Mouse (Mus musculus): ENCODE data around the gene Kctd14. TPM values are rescaled to one million over a fixed set of nuclear protein-coding genes. Genes with fewer than 3 reads are reported as not detected.
"Not testable (repeated sequence)": the region's sequence is repeated elsewhere in the genome, so short reads cannot be mapped to it uniquely, and the experiment has no call there.

Gene Kctd14
- total and polyA plus RNA-seq, 2 experiments, result 0.13 to 0.18 TPM

DNA sequence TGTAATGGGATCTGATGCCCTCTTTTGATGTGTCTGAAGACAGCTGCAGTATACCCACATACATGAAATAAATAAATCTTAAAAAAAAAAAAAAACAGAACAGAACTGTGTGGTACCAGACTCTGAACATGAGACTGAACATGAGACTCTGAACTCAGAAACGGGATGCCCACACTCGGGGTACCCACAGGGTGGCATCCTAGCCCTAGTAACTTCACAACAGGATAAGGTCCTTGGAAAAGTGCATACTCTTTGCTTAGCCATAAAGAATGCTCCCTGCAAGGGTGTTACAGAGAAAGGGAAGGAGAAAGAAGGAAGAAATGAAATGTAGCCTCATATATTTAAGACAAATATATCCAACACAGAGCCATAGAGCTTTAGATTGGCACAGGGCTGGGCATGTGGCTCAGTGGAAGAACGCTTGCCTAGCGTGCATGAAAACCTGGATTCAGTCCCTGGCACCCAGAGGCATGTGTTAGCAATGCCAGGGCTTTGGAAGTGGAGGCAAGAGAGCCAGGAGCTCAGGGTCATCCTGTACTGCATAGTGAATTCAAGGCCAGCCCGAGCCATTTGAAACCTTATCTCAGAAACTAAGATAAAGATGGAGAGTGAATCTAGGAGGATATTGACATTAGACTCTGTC, 23.2 kb upstream of the Kctd14 start:
- no peak overlapping the region for H3K27ac ChIP-seq (replicated peaks; ENCODE audit: insufficient read depth, low read depth, low read length)

DNA sequence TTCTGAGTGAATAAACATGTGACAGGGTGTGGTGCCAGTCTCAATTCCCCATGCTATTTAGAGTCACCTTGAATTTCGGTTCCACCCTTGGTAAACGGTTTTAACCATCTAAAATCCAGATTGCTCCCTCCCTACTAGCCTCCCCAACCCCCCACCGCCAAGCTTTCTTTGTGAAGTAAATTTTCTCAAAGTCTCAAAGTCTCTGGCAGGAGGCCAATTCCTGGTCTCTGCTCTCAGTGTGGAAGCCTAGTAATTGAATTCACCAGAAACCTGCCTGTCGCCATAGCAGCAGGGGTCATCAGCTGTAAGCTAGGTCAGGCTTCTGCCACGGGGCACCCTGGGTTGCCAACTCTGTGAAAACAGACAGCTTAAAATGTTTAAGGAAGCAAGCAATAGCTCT, 21.4 kb upstream of the Kctd14 start:
- Histone ChIP-seq H3K36me3 (ENCODE audit: control insufficient read depth, insufficient read depth, low read length) (no peaks in the 10 kb centered on the region), H3K79me2 (ENCODE audit: control insufficient read depth, insufficient read depth, low read length) (no peaks in the 10 kb centered on the region), H3K27ac (replicated peaks; ENCODE audit: insufficient read depth, low read depth, low read length) (no peak overlapping the region), H3K9ac (ENCODE audit: low read depth, low read length) (no peak overlapping the region), H3K27me3 (ENCODE audit: control insufficient read depth, insufficient read depth, low read length) (no peaks in the 10 kb centered on the region), H3K4me1 (ENCODE audit: control insufficient read depth, insufficient read depth, low read length) (peaks cover 2% of the 10 kb centered on the region; the same call in 1 of the 2 replicates), H3K4me3 (ENCODE audit: insufficient read depth, low read depth, low read length) (no peak overlapping the region)
- no peak for DNase-seq (ENCODE audit: extremely low read depth, low read depth, low spot score)
- WGBS, result 12% methylated on average over 5 of the region's 5 CpGs
- TF ChIP-seq CTCF (IDR thresholded peaks at IDR 0.05; ENCODE audit: low read depth, low read length), result no peak
- TF ChIP-seq POLR2A (IDR thresholded peaks at IDR 0.05; ENCODE audit: extremely low read depth, insufficient read depth, low read length), result no peak

More for the DNA sequence above, 23.2 kb upstream of the Kctd14 start:
- DNase-seq (ENCODE audit: extremely low read depth, low read depth, low spot score), result peak; percentile 87
- Histone ChIP-seq H3K79me2 (ENCODE audit: control insufficient read depth, insufficient read depth, low read length) (no peaks in the 10 kb centered on the region), H3K4me1 (ENCODE audit: control insufficient read depth, insufficient read depth, low read length) (peaks cover 10% of the 10 kb centered on the region), H3K4me3 (ENCODE audit: insufficient read depth, low read depth, low read length) (no peak overlapping the region), H3K9ac (ENCODE audit: low read depth, low read length) (no peak overlapping the region), H3K36me3 (ENCODE audit: control insufficient read depth, insufficient read depth, low read length) (no peaks in the 10 kb centered on the region), H3K27me3 (ENCODE audit: control insufficient read depth, insufficient read depth, low read length) (no peaks in the 10 kb centered on the region)
- TF ChIP-seq POLR2A (IDR thresholded peaks at IDR 0.05; ENCODE audit: extremely low read depth, insufficient read depth, low read length) (no peak), CTCF (IDR thresholded peaks at IDR 0.05; ENCODE audit: low read depth, low read length) (no peak)
- WGBS, result 39% methylated on average over 5 of the region's 5 CpGs

DNA sequence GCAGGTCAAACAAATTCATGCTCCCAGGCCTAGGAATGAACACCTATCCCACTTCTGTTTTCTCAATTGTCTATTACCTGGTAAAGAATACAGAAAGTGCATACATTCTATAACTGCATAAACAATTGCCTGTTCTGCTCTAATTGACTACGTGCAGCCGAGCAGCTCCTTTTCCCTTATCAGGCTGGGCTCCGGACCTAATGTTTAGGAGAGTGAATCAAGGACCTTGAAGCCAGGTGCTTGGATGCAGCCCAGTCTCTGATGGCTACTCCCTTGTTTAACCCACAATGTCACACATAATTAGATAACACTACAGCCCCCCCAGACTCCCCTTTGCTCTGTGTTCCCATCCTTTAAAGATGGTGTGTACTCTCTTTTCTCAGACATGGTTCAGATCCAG, 17.6 kb upstream of the Kctd14 start:
- not testable (repeated sequence) for H3K79me2 ChIP-seq (ENCODE audit: control insufficient read depth, insufficient read depth, low read length); H3K4me3 ChIP-seq (ENCODE audit: insufficient read depth, low read depth, low read length); H3K27ac ChIP-seq (replicated peaks; ENCODE audit: insufficient read depth, low read depth, low read length); H3K9ac ChIP-seq (ENCODE audit: low read depth, low read length); H3K4me1 ChIP-seq (ENCODE audit: control insufficient read depth, insufficient read depth, low read length); H3K36me3 ChIP-seq (ENCODE audit: control insufficient read depth, insufficient read depth, low read length); DNase-seq (ENCODE audit: extremely low read depth, low read depth, low spot score); H3K27me3 ChIP-seq (ENCODE audit: control insufficient read depth, insufficient read depth, low read length)
- WGBS, result 68% methylated on average over 3 of the region's 3 CpGs

DNA sequence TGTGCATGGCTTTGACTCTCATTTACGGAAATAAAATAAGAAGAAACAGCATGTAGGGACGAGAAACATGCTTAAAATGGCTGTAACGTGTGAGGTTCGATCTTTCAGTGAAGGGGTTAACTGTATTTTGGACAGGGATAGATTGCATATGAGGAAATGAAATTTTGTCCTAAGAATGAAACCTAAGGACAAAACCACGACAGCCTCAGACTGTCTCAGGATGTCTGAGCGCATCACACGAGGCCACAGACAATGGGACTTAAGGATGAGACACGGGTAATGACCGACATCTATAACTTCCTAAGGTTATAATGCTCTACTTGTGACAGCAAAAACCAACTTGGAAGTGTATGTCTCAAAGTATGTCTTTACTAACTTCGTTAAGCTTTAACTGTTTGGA, 16.6 kb upstream of the Kctd14 start:
- no peaks in the 10 kb centered on the region for H3K27me3 ChIP-seq (ENCODE audit: control insufficient read depth, insufficient read depth, low read length)
- H3K79me2 ChIP-seq (ENCODE audit: control insufficient read depth, insufficient read depth, low read length), result no peaks in the 10 kb centered on the region
- no peak for DNase-seq (ENCODE audit: extremely low read depth, low read depth, low spot score)
- TF ChIP-seq POLR2A (IDR thresholded peaks at IDR 0.05; ENCODE audit: extremely low read depth, insufficient read depth, low read length) (no peak), CTCF (IDR thresholded peaks at IDR 0.05; ENCODE audit: low read depth, low read length) (no peak)
- no peak overlapping the region for H3K4me3 ChIP-seq (ENCODE audit: insufficient read depth, low read depth, low read length)
- H3K27ac ChIP-seq (replicated peaks; ENCODE audit: insufficient read depth, low read depth, low read length), result no peak overlapping the region
- H3K4me1 ChIP-seq (ENCODE audit: control insufficient read depth, insufficient read depth, low read length), result no peaks in the 10 kb centered on the region
- 83% methylated on average over 10 of the region's 10 CpGs for WGBS
- no peak overlapping the region for H3K9ac ChIP-seq (ENCODE audit: low read depth, low read length)
- no peaks in the 10 kb centered on the region for H3K36me3 ChIP-seq (ENCODE audit: control insufficient read depth, insufficient read depth, low read length)

DNA sequence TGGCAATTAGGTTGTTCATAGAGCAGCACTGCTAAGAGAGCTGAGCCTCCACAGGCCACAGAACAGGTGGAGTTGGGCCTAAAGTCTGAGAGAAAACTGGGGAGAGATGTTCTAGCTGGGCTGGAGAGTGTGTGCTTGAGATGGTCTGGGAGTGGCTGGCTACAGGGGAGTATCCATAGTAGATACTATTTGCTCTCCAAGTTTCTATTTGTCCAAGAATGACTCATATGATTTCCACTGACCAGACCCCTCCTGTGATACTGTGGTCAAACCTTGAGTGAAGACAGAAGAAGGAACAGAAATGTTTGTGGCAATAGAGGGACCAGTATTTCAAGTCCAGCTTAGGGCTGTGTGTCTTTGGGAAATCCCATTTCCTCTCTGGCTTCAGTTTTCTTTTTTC, 12.1 kb upstream of the Kctd14 start:
- TF ChIP-seq CTCF (IDR thresholded peaks at IDR 0.05; ENCODE audit: low read depth, low read length) (no peak), POLR2A (IDR thresholded peaks at IDR 0.05; ENCODE audit: extremely low read depth, insufficient read depth, low read length) (no peak)
- H3K27me3 ChIP-seq (ENCODE audit: control insufficient read depth, insufficient read depth, low read length), result no peaks in the 10 kb centered on the region
- no peaks in the 10 kb centered on the region for H3K36me3 ChIP-seq (ENCODE audit: control insufficient read depth, insufficient read depth, low read length)
- no peak overlapping the region for H3K9ac ChIP-seq (ENCODE audit: low read depth, low read length)
- no peaks in the 10 kb centered on the region for H3K4me1 ChIP-seq (ENCODE audit: control insufficient read depth, insufficient read depth, low read length)
- no peak overlapping the region for H3K4me3 ChIP-seq (ENCODE audit: insufficient read depth, low read depth, low read length)
- no peak for DNase-seq (ENCODE audit: extremely low read depth, low read depth, low spot score)
- H3K79me2 ChIP-seq (ENCODE audit: control insufficient read depth, insufficient read depth, low read length), result no peaks in the 10 kb centered on the region
- no peak overlapping the region for H3K27ac ChIP-seq (replicated peaks; ENCODE audit: insufficient read depth, low read depth, low read length)

DNA sequence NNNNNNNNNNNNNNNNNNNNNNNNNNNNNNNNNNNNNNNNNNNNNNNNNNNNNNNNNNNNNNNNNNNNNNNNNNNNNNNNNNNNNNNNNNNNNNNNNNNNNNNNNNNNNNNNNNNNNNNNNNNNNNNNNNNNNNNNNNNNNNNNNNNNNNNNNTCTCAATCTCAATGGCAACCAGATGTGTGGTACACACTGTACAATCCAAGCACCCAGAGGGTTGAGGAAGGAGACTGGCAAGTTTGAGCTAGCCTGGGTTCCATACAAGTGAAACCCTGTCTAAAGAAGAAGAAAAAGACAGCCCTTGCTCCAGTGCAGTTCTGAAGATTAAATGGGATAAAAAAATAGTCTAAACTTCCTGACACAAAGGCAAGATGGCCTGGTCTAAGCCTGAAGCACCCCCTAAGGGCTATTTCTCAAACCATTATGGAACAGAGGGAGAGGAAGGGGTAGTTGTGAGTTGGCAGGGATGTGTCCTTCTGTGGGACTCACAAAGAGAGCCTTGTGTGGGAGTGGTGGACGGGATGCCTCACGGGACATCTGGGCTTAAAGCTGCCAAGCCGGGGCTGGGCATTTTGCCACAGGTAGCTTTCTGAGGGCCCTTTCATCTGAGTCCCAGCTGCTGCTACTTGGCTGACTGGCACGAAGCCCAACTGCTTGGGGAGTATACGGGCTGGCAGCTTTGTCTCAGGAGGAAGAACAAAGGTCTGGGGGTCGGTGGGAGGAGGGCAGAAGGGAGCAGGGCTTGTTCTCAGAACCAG, 4.8 kb upstream of the Kctd14 start:
- DNase-seq (ENCODE audit: extremely low read depth, low read depth, low spot score), result no peak
- WGBS, result 39% methylated on average over 6 of the region's 6 CpGs

More for the DNA sequence above, 4.8 kb upstream of the Kctd14 start:
- no peak overlapping the region for H3K4me3 ChIP-seq (ENCODE audit: insufficient read depth, low read depth, low read length)
- H3K27ac ChIP-seq (replicated peaks; ENCODE audit: insufficient read depth, low read depth, low read length), result no peak overlapping the region
- H3K4me1 ChIP-seq (ENCODE audit: control insufficient read depth, insufficient read depth, low read length), result no peaks in the 10 kb centered on the region
- no peaks in the 10 kb centered on the region for H3K27me3 ChIP-seq (ENCODE audit: control insufficient read depth, insufficient read depth, low read length)
- no peaks in the 10 kb centered on the region for H3K36me3 ChIP-seq (ENCODE audit: control insufficient read depth, insufficient read depth, low read length)
- no peaks in the 10 kb centered on the region for H3K79me2 ChIP-seq (ENCODE audit: control insufficient read depth, insufficient read depth, low read length)
- TF ChIP-seq CTCF (IDR thresholded peaks at IDR 0.05; ENCODE audit: low read depth, low read length) (no peak), POLR2A (IDR thresholded peaks at IDR 0.05; ENCODE audit: extremely low read depth, insufficient read depth, low read length) (no peak)
- no peak overlapping the region for H3K9ac ChIP-seq (ENCODE audit: low read depth, low read length)
